ENCODE assay signal across 11 mouse cellular contexts in genomic region chr5:121340965-121341473, GRCm38 (mm10). TPM values are rescaled to one million over a fixed set of nuclear protein-coding genes. Genes with fewer than 3 reads are reported as not detected.
DNase-seq lines count a peak whose midpoint lies in the region; ATAC-seq and TF ChIP-seq lines count a peak whose summit lies in the region.
"Had no signal": no experiment of that assay in that cellular context is flagged by ENCODE, and none has a peak within 500 bp of the region (broad histone marks: within the 10 kb centered on the region; RNA-seq: fewer than 3 reads in every experiment).

No protein-coding gene starts in this region.

- TF ChIP-seq CTCF in kidney, postnatal 0 days (IDR thresholded peaks at IDR 0.05; ENCODE audit: low read depth): no peak

- H3K4me3 ChIP-seq in kidney, postnatal 0 days (replicated peaks; ENCODE audit: low read depth, low read length): no peak overlapping the region
- H3K4me3 ChIP-seq in embryonic facial prominence, embryonic 11.5 days (ENCODE audit: low read depth, low read length): no peak overlapping the region

- no peaks in the 10 kb centered on the region for H3K4me1 ChIP-seq in kidney, postnatal 0 days (replicated peaks; ENCODE audit: insufficient read depth, low read length)
- peaks cover 3% of the 10 kb centered on the region; the same call in 1 of the 2 replicates for H3K4me1 ChIP-seq in embryonic facial prominence, embryonic 11.5 days (ENCODE audit: control insufficient read depth, insufficient read depth, low read length)

- WGBS in kidney, postnatal 0 days: 15% methylated on average over 7 of the region's 7 CpGs
- WGBS in embryonic facial prominence, embryonic 11.5 days: 9% methylated on average over 7 of the region's 7 CpGs

- peaks cover 66% of the 10 kb centered on the region for H3K36me3 ChIP-seq in kidney, postnatal 0 days (ENCODE audit: insufficient read depth, low read length)
- peaks cover 14% of the 10 kb centered on the region for H3K36me3 ChIP-seq in embryonic facial prominence, embryonic 11.5 days (replicated peaks; ENCODE audit: control insufficient read depth, insufficient read depth, low read depth, low read length)

- no peaks in the 10 kb centered on the region for H3K27me3 ChIP-seq in kidney, postnatal 0 days (ENCODE audit: insufficient read depth, low read length)
- no peaks in the 10 kb centered on the region for H3K27me3 ChIP-seq in embryonic facial prominence, embryonic 11.5 days (ENCODE audit: control insufficient read depth, insufficient read depth, low read length)

- peak; percentile 48 for DNase-seq in kidney, postnatal 0 days (ENCODE audit: low spot score)
- no peak for DNase-seq in kidney, postnatal 14 days
- peak; percentile 35 for DNase-seq in ES-CJ7 (ENCODE audit: low read depth, low spot score)
- peak; percentile 58 for DNase-seq in embryonic facial prominence, embryonic 11.5 days (ENCODE audit: low spot score)
- peak; percentile 57 for DNase-seq in mesoderm, embryonic 11.5 days (ENCODE audit: low read depth, low spot score)
- no peak for DNase-seq in layer of hippocampus, postnatal 14 days (ENCODE audit: low spot score in 2 of 2)
- DNase-seq in urinary bladder, postnatal 4 days (ENCODE audit: low spot score in 2 of 2): no peak
- DNase-seq: cerebellum, adult 11-12 months; kidney, adult 11 months; spleen, adult 18-20 months had no signal

- no peak overlapping the region for H3K9ac ChIP-seq in kidney, postnatal 0 days (ENCODE audit: low read depth, low read length)
- no peak overlapping the region; the same call in 1 of the 2 replicates for H3K9ac ChIP-seq in embryonic facial prominence, embryonic 11.5 days (replicated peaks; ENCODE audit: low read length)

- no peaks in the 10 kb centered on the region for H3K9me3 ChIP-seq in kidney, postnatal 0 days (replicated peaks; ENCODE audit: low read length)
- H3K9me3 ChIP-seq in embryonic facial prominence, embryonic 11.5 days (replicated peaks; ENCODE audit: control insufficient read depth, low read length): no peaks in the 10 kb centered on the region

- no peak for ATAC-seq in kidney, postnatal 0 days (replicated peaks; ENCODE audit: low FRiP score, low read depth)
- peak; percentile 78; the same call in 1 of the 2 replicates for ATAC-seq in embryonic facial prominence, embryonic 11.5 days (replicated peaks; ENCODE audit: insufficient number of reproducible peaks, low FRiP score, low TSS enrichment, low read depth)
- no peak for ATAC-seq in erythroid progenitor cell, adult 5-6 weeks (replicated peaks; ENCODE audit: low FRiP score, poor library complexity, severe bottlenecking)

- no peak overlapping the region for H3K27ac ChIP-seq in kidney, postnatal 0 days
- no peak overlapping the region for H3K27ac ChIP-seq in embryonic facial prominence, embryonic 11.5 days (replicated peaks; ENCODE audit: low read depth, low read length)

- H3K4me2 ChIP-seq in kidney, postnatal 0 days (ENCODE audit: low read length): no peak overlapping the region
- no peak overlapping the region for H3K4me2 ChIP-seq in embryonic facial prominence, embryonic 11.5 days (ENCODE audit: low read depth, low read length)

RNA-seq across cellular contexts. Expression of gene Trafd1, which starts 44.4 kb away (rescaled TPM):
- polyA plus RNA-seq in kidney, postnatal 0 days (2015; fragmentation: Nextera tagmentation; extraction: Ambion mirVana): 47.3 and 54.6 TPM in 2 replicates
- polyA plus RNA-seq in embryonic facial prominence, embryonic 11.5 days (2014; fragmentation: Nextera tagmentation; extraction: Ambion mirVana): 62.1 and 69.5 TPM in 2 replicates
- 23.1 and 29.3 TPM in 2 replicates for total RNA-seq in erythroid progenitor cell, adult 5-6 weeks (2015; ENCODE audit: low replicate concordance)
- 11.1 and 21.4 TPM in 2 replicates for total RNA-seq in erythroid progenitor cell, adult 5-6 weeks (2017; ENCODE audit: low replicate concordance)
- total RNA-seq in layer of hippocampus, postnatal 14 days (2021): 10 to 100 TPM; 81.9 to 84.2 TPM

RNA-seq across cellular contexts. Expression of gene Naa25, which starts 56.7 kb away (rescaled TPM):
- 24.4 and 29.6 TPM in 2 replicates for polyA plus RNA-seq in kidney, postnatal 0 days (2015; fragmentation: Nextera tagmentation; extraction: Ambion mirVana)
- 47.8 and 51.8 TPM in 2 replicates for polyA plus RNA-seq in embryonic facial prominence, embryonic 11.5 days (2014; fragmentation: Nextera tagmentation; extraction: Ambion mirVana)
- total RNA-seq in erythroid progenitor cell, adult 5-6 weeks (2015; ENCODE audit: low replicate concordance): 5.9 and 6.5 TPM in 2 replicates
- 3.9 and 9.2 TPM in 2 replicates for total RNA-seq in erythroid progenitor cell, adult 5-6 weeks (2017; ENCODE audit: low replicate concordance)
- total RNA-seq in layer of hippocampus, postnatal 14 days (2021): 10 to 100 TPM; 39.4 to 41.9 TPM

Comparison
In these comparisons a context has a peak if more than half of its experiments do, and no peak if none do; other contexts are left out.
1. DNase-seq: peak in kidney, postnatal 0 days (single experiment), ES-CJ7 (single experiment), embryonic facial prominence, embryonic 11.5 days (single experiment) and mesoderm, embryonic 11.5 days (single experiment); none in kidney, postnatal 14 days (single experiment), layer of hippocampus, postnatal 14 days (0 of 2) and urinary bladder, postnatal 4 days (0 of 2).